Mouse (Mus musculus) thymus, adult 2 months (tissue): ENCODE results near the gene Arx.

ENCODE experiments used
- CTCF ChIP-seq: fragments of 200-500 bp; IDR thresholded peaks from 2 replicates; pipeline ENCODE4 v1.5.1; 2012; ENCODE audit warnings: mild to moderate bottlenecking, control low read depth, low read length, moderate library complexity, borderline replicate concordance; ENCODE audit not compliant: control insufficient read depth, poor library complexity, insufficient read depth; ENCODE audit errors: extremely low read depth
- POLR2A ChIP-seq: fragments of 200-500 bp; IDR thresholded peaks from 2 replicates; pipeline ENCODE4 v1.6.1; 2012; ENCODE audit warnings: mild to moderate bottlenecking, low read length, control low read depth, moderate library complexity; ENCODE audit not compliant: control insufficient read depth, poor library complexity, insufficient read depth; ENCODE audit errors: extremely low read depth

GRCm38 (mm10) chrX:93305780-93306179, 19.5 kb downstream of the Arx start:
- TF ChIP-seq CTCF (no peak), POLR2A (no peak)
